Mouse (Mus musculus) adrenal gland (tissue): Measurements from ENCODE around the gene Lama5.

Experiments
- intact Hi-C: fragments of 180-260 bp; cut with DNase I; formaldehyde crosslinking; loops from one replicate; pipeline ENCODE4 v1.15.1; 2025

Lama5 gene

GRCm38 (mm10) chr2:180202263-180202662 is 23.4 kb downstream of the Lama5 start:
- intact Hi-C loops: no loop called here

GRCm38 (mm10) chr2:180201303-180201702 is 24.4 kb downstream of the Lama5 start:
- intact Hi-C loops: no loop called here

DNA sequence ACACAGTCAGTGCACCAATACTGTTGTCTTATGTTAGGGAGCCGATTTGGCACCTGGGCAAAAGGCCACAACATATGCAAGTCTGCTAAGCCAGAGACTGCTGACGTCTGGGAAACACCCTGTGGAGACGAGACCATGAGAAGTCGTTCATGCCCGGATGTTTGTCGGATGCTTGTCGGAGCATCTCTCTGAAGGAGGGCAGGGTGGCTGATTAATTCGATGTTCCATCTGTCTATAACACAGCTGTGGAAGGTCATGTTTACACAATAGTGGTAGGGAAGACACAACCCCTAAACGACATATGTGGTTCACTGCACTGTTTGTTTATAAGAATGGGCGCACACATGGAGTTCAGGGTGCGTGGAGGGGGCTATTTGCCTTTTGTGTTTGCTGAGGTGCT is 25.0 kb downstream of the Lama5 start:
- intact Hi-C loops: no loop called here

DNA sequence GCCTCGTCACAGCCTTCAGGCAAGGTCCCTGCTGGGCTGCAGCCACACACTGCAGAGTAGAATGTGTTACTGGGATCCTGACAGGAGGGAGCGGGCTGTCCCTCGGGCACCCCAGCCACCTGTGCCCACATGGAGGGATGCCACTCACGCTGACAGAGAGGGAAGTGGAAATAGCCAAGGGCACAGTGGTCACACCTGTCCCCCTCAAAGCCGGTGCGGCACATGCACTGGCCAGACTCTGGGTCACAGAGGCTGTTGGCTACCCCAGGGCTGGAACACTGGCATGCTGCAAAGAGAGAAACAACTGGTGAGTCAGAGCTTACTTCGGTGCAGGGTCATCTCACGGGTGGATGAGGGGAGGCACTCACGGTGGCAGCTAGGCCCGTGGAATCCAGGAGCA is 26.9 kb downstream of the Lama5 start:
- intact Hi-C loops: no loop called here

DNA sequence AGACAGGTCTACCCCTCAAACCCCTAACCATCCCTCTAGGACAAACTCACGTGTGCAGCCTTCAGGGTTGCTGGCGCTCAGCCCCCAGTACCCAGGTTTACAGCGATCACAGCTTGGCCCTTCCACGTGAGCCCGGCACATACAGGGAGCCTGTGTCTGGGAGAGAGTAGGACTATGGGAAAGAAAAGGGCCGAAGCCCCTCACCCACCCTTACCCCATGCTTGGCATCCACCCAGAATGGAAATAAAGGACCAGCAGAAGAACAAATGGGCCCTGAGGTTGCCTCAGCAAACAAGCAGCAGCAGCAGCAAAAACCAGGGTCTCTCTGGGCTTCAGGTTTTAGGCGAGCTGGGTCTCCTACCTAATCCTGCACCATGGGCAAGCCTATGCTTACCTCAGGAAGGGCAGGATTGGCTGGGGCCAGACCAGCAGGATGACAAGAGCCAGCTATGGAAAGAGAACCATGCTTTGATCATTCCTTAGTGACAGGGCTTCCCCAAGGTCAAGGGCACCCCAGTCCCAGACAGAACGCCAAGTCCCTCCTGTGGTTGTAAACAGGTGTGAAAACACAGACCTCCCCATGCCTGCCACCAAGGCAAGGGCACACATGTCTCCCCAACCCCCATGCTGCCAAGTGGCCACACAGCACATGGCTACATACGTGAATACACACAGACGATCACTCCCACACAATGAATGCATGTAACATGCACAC is 28.2 kb downstream of the Lama5 start:
- intact Hi-C loops: no loop called here

DNA sequence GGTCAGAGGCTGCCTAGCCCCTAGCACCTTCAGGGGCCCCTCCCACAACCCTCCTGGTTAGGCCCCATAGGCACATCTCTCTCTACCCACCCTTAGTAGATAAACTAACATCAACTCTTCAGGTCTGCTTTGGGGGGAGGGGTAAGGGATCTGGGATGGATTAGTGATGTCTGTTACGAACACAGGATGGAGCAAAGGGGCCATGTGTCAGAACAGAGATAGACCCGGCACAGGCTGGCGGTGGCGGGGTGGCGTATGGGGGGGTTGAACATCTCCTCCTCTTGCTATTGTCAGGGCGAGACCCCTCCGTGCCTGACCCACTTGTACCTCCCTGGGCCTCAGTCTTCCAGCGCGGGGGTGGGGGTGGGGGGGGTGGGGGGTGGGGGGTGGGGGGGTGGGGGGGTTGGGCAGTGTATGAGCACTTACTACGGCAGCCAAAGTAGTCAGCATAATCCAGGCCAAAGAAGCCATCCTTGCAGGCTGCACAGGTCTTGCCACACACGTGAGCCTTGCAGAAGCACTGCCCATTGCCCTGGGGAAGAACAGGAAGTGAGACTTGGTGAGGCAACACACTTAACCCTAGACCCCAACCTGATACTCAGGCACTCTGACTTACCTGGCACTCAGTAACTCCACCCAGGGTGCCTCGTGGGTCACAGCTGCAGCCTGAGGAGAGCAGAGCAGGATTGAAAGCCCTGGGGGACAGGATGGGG is 28.9 kb downstream of the Lama5 start:
- intact Hi-C loops: no loop called here

GRCm38 (mm10) chr2:180187362-180187761 is 38.3 kb downstream of the Lama5 start:
- intact Hi-C loops: no loop called here

GRCm38 (mm10) chr2:180185686-180186085 is 40.0 kb downstream of the Lama5 start:
- intact Hi-C loops: no loop called here

- intact Hi-C loops: no loop called here
Observed at GRCm38 (mm10) chr2:180184752-180185109, 40.9 kb downstream of the Lama5 start.

GRCm38 (mm10) chr2:180184011-180184751 is 41.5 kb downstream of the Lama5 start:
- intact Hi-C loops: no loop called here

GRCm38 (mm10) chr2:180181542-180181941 is 44.1 kb downstream of the Lama5 start:
- intact Hi-C loops: no loop called here

DNA sequence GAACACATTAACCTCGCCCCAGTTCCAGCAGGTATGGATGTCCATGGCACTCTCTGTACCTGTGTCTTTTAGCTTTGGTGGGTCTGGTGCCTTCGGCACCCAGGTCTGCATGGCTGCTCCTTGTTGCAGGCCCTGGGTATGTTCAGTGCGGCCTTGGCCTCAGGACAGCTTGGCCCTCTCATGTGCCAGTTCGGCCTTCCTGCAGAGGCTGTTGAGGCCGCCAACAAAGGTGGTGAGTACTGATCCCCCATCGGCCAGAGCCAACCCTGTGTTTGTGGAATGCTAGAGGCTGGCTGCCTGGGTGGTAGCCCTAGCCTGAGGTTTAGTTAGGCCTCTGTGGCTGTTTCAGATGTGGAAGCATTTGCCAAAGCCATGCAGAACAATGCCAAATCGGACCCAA is 49.9 kb downstream of the Lama5 start:
- intact Hi-C loops: no loop called here

GRCm38 (mm10) chr2:180174121-180174520 is 51.5 kb downstream of the Lama5 start:
- intact Hi-C loops: loop anchor here (5.0 kb wide), 2 partner anchors 58 to 78 kb away; no protein-coding TSS in a partner anchor

DNA sequence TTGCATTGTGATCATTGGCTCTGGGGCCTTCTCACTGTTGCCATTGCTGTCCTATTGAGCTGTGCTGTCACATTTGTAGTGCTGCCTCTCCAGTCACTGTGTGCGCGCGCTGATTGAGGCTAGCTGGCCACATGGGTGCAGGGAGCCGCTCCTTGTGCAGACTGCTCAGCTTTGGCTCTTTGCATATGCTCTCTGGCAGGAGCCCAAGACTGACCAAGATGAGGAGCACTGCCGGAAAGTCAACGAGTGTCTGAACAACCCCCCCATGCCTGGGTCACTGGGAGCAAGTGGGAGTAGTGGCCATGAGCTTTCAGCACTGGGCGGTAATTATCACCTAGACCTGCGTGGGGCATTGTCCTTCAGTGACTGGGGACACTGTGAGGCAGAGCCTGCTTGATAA is 51.9 kb downstream of the Lama5 start:
- intact Hi-C loops: loop anchor here (5.0 kb wide), 2 partner anchors 59 to 79 kb away; no protein-coding TSS in a partner anchor

DNA sequence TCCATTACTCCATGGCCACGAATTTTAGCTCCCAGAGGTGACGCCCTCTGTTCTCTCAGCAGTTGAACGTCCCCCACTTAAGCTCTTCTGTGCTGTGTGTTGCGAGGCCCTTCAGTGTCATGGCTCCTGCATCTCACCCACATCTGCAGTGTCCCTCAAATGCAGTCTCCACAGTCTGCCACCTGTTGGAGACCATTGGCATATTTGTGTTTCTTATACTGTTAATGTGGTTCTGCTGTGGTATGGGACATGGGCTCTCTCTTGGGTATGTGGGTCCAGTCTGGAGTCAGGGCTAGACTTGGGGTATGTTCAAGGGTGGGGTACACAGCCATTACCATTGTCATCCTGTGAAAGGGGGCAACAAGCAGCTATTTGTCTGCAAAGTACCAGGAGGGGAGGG is 52.5 kb downstream of the Lama5 start:
- intact Hi-C loops: loop anchor here (5.0 kb wide), 2 partner anchors 59 to 79 kb away; no protein-coding TSS in a partner anchor

DNA sequence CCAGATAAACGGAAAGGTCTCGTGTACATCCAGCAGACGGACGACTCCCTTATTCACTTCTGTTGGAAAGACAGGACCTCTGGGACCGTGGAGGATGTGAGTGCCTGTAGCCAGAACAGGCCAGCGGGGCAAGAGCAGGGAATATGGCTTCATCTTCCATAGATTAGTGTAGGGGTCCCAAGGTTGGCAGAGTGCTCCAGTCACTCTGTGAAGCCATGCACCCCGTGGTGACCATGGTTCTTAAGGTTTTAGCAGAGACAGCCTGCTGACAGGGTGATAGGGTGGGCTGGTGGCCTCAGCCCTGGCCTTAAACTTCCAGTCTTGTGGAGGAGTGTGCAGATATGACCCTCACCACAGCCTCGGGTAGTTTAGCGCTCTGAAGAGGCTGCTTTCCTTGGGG is 53.5 kb downstream of the Lama5 start:
- intact Hi-C loops: loop anchor here (5.0 kb wide), 2 partner anchors 60 to 80 kb away; no protein-coding TSS in a partner anchor

DNA sequence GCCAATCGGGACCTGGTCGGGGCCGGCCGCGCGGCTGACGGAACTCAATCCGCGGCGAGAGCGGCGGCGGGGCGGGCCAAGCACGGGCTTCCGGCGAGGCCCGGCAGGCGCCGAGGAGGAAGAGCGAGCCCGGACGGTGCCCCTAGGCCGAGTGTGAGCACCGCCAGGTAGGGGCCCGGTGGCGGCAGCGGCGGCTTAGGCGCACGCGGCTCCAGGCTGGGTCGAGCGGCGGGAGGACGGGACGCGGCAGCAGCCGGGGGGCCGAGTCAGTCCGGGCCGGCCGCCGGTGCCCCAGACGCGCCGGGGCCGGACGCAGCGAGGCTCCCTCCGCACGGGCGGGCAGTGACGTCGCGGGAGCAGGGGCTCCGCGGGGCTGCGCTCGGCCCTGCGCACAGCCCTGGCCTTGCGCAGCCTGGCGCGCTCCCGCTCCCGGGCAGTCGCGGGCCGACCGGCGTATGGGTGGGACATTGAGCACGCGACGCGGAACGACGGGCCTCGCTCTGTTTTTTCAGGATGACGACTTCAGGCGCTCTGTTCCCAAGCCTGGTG is 54.1 kb downstream of the Lama5 start:
- intact Hi-C loops: loop anchor here (5.0 kb wide), 2 partner anchors 61 to 81 kb away; no protein-coding TSS in a partner anchor

GRCm38 (mm10) chr2:180170806-180171521 is 54.7 kb downstream of the Lama5 start, which contains the start of gene Adrm1:
Adrm1 (plus strand) TSS chr2:180171485.
- intact Hi-C loops: loop anchor here (5.0 kb wide), 2 partner anchors 61 to 81 kb away; no protein-coding TSS in a partner anchor

DNA sequence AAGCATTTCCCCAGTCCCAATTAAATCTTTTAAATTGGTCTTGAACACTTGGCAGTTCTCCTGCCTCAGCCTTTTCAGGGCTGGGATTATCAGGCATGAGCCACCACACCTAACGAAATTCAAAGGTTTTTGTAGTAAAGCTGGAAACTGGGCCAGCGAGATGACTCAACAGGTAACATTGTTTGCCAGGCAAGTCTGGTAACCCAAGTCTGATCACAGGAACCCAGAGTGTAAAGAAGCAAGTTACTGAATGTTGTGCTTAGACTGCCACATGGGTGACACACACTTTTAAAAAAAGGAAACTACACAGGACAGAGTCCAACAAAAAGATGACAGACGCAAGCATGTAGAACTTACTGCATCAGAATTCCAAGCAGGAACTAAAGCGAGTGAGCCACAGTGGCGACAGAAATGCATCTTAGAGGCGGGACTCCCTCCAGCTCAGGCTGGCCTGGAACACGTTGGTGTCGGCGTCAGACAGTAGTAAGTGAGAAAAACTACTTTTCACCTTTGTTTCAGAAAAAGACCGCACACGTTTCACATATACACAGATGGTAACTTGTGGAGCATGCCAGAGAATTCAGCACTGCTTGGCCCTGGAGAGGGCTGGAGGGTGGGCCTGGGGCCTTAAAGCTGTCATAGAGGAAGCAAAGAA is 55.4 kb downstream of the Lama5 start:
- intact Hi-C loops: loop anchor here (5.0 kb wide), 2 partner anchors 62 to 82 kb away; no protein-coding TSS in a partner anchor

DNA sequence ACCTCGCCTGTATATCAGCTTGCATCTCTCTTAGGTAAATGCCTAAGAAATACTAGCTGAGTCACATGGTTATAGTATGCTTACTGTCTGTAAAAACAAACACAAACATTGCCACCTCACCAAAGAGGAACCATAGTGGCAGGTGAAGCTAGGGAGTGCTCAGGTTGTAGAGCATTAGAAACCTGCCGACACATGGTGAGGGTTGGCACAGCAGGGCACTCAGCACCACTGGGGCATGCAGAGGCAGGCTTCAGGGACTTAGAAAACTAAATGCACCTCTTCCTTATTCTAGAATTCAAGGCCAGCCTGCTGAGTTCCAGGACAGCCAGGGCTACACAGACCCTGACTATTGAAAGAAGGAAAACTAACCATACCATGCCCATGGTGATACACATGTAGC is 58.8 kb downstream of the Lama5 start:
- intact Hi-C loops: no loop called here
